9 mouse cellular contexts compared by ENCODE assay signal in the genomic region with DNA sequence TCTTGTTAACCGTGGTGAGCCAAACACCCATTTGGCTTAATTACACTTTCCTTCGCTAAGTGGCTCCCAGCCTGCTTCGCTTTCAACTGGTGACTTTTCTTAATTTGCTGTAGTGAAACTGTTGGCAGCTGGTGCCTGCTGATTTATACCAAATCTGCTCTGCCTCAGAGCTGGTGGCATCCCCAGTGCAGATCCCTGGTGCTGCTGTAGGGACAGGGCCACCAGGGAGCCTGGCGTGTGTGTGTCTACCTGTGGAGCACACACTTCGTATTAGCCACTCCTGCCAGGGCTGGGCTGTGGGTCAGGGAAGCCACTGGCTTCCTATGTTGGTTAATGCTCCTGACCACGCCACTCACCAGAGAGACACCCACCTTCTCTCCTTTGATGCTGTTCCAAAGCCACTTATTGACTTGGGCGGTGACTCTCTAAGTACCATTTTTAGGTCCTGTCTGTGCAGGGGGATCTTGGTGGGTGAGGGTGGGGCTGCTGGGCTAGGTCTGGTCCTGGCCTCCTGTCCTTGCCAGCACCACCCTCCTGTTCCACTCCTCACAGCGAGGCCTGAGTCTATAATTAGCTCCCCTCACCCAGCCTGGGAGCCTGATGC. TPM values are rescaled to one million over a fixed set of nuclear protein-coding genes. Genes with fewer than 3 reads are reported as not detected.
A peak's percentile ranks its signal among the peaks of the same experiment; 100 is the strongest.
DNase-seq lines count a peak whose midpoint lies in the region; TF ChIP-seq lines count a peak whose summit lies in the region.
"Had no signal": no experiment of that assay in that cellular context is flagged by ENCODE, and none has a peak within 500 bp of the region (broad histone marks: within the 10 kb centered on the region; RNA-seq: fewer than 3 reads in every experiment).

No protein-coding gene starts in this region.

- no peak overlapping the region for H3ac ChIP-seq in myocyte (ENCODE audit: control insufficient read depth, insufficient read length)

- H3K4me1 ChIP-seq in cerebellum, adult 2 months (ENCODE audit: control insufficient read depth, insufficient read depth, low read length), result peaks cover 59% of the 10 kb centered on the region
- no peaks in the 10 kb centered on the region for H3K4me1 ChIP-seq in lung, adult 2 months (ENCODE audit: control insufficient read depth, insufficient read depth, low read length)

- intact Hi-C loops in heart, postnatal 10 days (cut with DNase I), result no loop called here
- intact Hi-C loops in left cerebral cortex, adult 2 months (cut with DNase I), result no loop called here

- no peak for TF ChIP-seq POLR2A in cerebellum, adult 2 months (IDR thresholded peaks at IDR 0.05; ENCODE audit: borderline replicate concordance, insufficient read depth, low read length)
- TF ChIP-seq POLR2A in lung, adult 2 months (IDR thresholded peaks at IDR 0.05; ENCODE audit: borderline replicate concordance, extremely low read depth, low read depth, low read length), result no peak
- no peak for TF ChIP-seq POLR2A in myocyte (IDR thresholded peaks at IDR 0.05; ENCODE audit: insufficient read length, low read depth)

- WGBS in cerebellum, adult 2 months, result 14% methylated on average over 8 of the region's 8 CpGs
- WGBS in lung, adult 2 months, result 32% methylated on average over 8 of the region's 8 CpGs

- peak overlapping the region; percentile 44 for H3K27ac ChIP-seq in cerebellum, adult 2 months (ENCODE audit: insufficient read depth, low read length)
- H3K27ac ChIP-seq in left cerebral cortex, adult 2 months, result no peak overlapping the region
- H3K27ac ChIP-seq: liver, embryonic 14.5 days had no signal

- H3K4me3 ChIP-seq in cerebellum, adult 2 months (replicated peaks; ENCODE audit: insufficient read depth, low read depth, low read length), result no peak overlapping the region
- no peak overlapping the region for H3K4me3 ChIP-seq in lung, adult 2 months (replicated peaks; ENCODE audit: extremely low read depth, low read depth, low read length)
- no peak overlapping the region for H3K4me3 ChIP-seq in myocyte
- no peak overlapping the region for H3K4me3 ChIP-seq in left cerebral cortex, adult 2 months

- no peaks in the 10 kb centered on the region for H3K36me3 ChIP-seq in myocyte (ENCODE audit: control insufficient read depth, insufficient read depth)

- H3K79me2 ChIP-seq in myocyte (ENCODE audit: control insufficient read depth, insufficient read depth), result no peaks in the 10 kb centered on the region

- H3K4me2 ChIP-seq in myocyte (ENCODE audit: low read depth), result no peak overlapping the region

- TF ChIP-seq CTCF in cerebellum, adult 2 months (IDR thresholded peaks at IDR 0.05; ENCODE audit: borderline replicate concordance, insufficient read depth, low read depth, low read length), result no peak
- TF ChIP-seq CTCF in lung, adult 2 months (IDR thresholded peaks at IDR 0.05; ENCODE audit: insufficient read depth, low read length), result no peak
- no peak for TF ChIP-seq CTCF in left cerebral cortex, adult 2 months (IDR thresholded peaks at IDR 0.05)

- no peaks in the 10 kb centered on the region for H3K27me3 ChIP-seq in cerebellum, adult 2 months (ENCODE audit: control insufficient read depth, insufficient read depth, low read length)
- H3K27me3 ChIP-seq in myocyte (ENCODE audit: control insufficient read depth, insufficient read depth, insufficient read length), result no peaks in the 10 kb centered on the region

- DNase-seq in cerebellum, adult 2 months, result peak in 1 of 2 experiments; percentile 54
- DNase-seq in cerebellum, adult 8-10 months, result no peak
- DNase-seq in lung, adult 18-20 months, result peak; percentile 56 to 64
- DNase-seq in lung, adult 2 months, result no peak
- DNase-seq in heart, postnatal 10 days, result peak; percentile 70 to 81
- DNase-seq in left cerebral cortex, adult 2 months (ENCODE audit: extremely low spot score in 1 of 2, low spot score in 2 of 2), result no peak
- DNase-seq in embryo, embryonic 11 days, result no peak

TF ChIP-seq in myocyte, 11 proteins besides CTCF, POLR2A, EP300 and RAD21:
- TF ChIP-seq MAX (IDR thresholded peaks at IDR 0.05; ENCODE audit: low read depth) (no peak), TCF3 (IDR thresholded peaks at IDR 0.05; ENCODE audit: insufficient read length, low read depth) (no peak), MYOD1 (IDR thresholded peaks at IDR 0.05; ENCODE audit: control insufficient read depth in 1 of 3, insufficient read length in 2 of 3, low read depth in 2 of 3) (peak in 1 of 3 experiments; percentile 53), USF1 (IDR thresholded peaks at IDR 0.05; ENCODE audit: low read depth) (no peak), E2F4 (IDR thresholded peaks at IDR 0.05; ENCODE audit: insufficient read depth) (no peak), REST (IDR thresholded peaks at IDR 0.05; ENCODE audit: insufficient read depth, insufficient read length) (no peak), CEBPB (IDR thresholded peaks at IDR 0.05; ENCODE audit: insufficient read depth, poor library complexity, severe bottlenecking) (no peak), POLR2AphosphoS2 (IDR thresholded peaks at IDR 0.05; ENCODE audit: insufficient read length, low read depth) (peak; percentile 15), SRF (IDR thresholded peaks at IDR 0.05; ENCODE audit: control insufficient read depth, insufficient read length, low read depth) (no peak), TCF12 (IDR thresholded peaks at IDR 0.05; ENCODE audit: insufficient read depth, poor library complexity, severe bottlenecking) (no peak), MYOG (IDR thresholded peaks at IDR 0.05; ENCODE audit: control insufficient read depth in 1 of 3, insufficient read depth in 1 of 3, insufficient read length in 2 of 3, low read depth in 2 of 3) (no peak)

RNA-seq across cellular contexts. Expression of a gene that starts 30.1 kb away (rescaled TPM):
- 95.4 and 102 TPM in 2 replicates for polyA plus RNA-seq in cerebellum, adult 2 months (2012; rRNA removed)
- polyA plus RNA-seq in lung, adult 2 months (2012; rRNA removed), result 5.0 and 6.1 TPM in 2 replicates
- 100 to 1,000 TPM; 111 to 112 TPM for total RNA-seq in heart, postnatal 10 days (2021)
- polyA plus RNA-seq in myocyte (2012; fragmentation: generic; extraction: Trizol), result 3.1 TPM
- 10 to 100 TPM; 82.0 to 87.3 TPM for total RNA-seq in left cerebral cortex, adult 2 months (2021)

Comparison
In these comparisons a context has a peak if more than half of its experiments do, and no peak if none do; other contexts are left out.
1. DNase-seq: peak in lung, adult 18-20 months (2 of 2) and heart, postnatal 10 days (2 of 2); none in cerebellum, adult 8-10 months (single experiment), lung, adult 2 months (single experiment), left cerebral cortex, adult 2 months (0 of 2) and embryo, embryonic 11 days (single experiment).
2. RNA of a gene that starts 30.1 kb away (polyA plus RNA-seq): 95.4 to 102 TPM in cerebellum, adult 2 months; 5.0 to 6.1 TPM in lung, adult 2 months and 3.1 TPM in myocyte (single experiment); every median in the first group is over 10 times any median in the second.